Mouse (Mus musculus) lung, postnatal 0 days (tissue): ENCODE results near the gene Nmnat2.

Source experiments
- CTCF ChIP-seq: IDR thresholded peaks from 2 replicates; pipeline ENCODE4 v1.5.1; 2016; ENCODE audit warnings: antibody characterized with exemption, mild to moderate bottlenecking
- EP300 ChIP-seq: IDR thresholded peaks from 2 replicates; pipeline ENCODE4 v1.6.1; 2016; ENCODE audit warnings: antibody characterized with exemption, mild to moderate bottlenecking, control low read depth

DNA sequence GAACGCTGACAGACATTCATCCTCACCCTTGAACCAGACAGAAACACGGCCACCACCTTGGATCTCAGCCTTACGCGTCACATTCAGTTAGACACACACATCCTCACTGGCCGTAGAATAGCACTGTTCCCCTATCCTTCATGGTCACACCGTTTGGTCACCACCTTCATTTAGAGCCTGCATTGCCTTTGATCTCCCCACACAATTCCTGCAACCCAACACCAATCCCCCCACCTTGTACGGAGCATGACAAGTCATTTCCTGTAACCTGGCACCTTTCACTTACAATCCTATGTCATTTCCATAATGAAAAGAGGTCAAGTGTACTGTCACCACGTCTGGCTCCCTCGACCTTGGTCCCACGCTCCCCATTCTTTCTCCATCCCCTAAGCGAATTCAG lies 189.2 kb downstream of the Nmnat2 start:
- no peak for TF ChIP-seq CTCF
- no peak for TF ChIP-seq EP300
